Mouse (Mus musculus) heart, postnatal 0 days (tissue): Measurements from ENCODE around the gene Lhfp.

Experiments
- CTCF ChIP-seq: IDR thresholded peaks from 2 replicates; pipeline ENCODE4 v1.5.1; 2016; ENCODE audit warnings: antibody characterized with exemption, control low read depth, low read depth
- EP300 ChIP-seq: IDR thresholded peaks from 2 replicates; pipeline ENCODE4 v1.6.1; 2016; ENCODE audit warnings: antibody characterized with exemption, low read depth

GRCm38 (mm10) chr3:53066095-53066372 is 24.7 kb downstream of the Lhfp start:
- no peak for TF ChIP-seq CTCF
- no peak for TF ChIP-seq EP300
